Mouse (Mus musculus): ENCODE measurements around the gene Vmn2r96. TPM values are rescaled to one million over a fixed set of nuclear protein-coding genes. Genes with fewer than 3 reads are reported as not detected.

The Vmn2r96 gene
- not detected for polyA plus RNA-seq (2014; fragmentation: Illumina TruSeq; extraction: RNeasy Lipid Tissue Mini Kit (QIAGEN cat#74804))

DNA sequence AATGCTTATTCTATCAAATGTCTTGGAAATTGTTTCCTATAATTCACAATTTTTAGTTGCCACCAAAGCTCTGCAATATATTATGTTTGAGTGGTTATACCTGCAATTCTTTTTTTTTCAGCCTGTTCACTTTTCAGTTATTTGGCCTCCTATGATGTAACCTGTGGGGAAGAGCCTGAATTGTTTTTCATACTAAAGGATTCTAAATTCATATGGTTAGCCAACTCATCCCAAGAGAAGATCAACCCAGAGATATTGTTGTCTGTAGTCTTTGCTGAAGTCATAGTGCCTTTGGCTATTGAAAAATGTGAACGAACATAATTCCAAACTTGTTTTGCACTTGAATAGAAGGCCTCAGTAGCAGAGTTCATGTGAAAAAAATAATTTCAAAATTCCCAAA, at the start of gene Vmn2r96:
Gene Vmn2r96 (plus strand): TSS at position 301 of the 400 bp plus-strand sequence.

Other genes with a start within 250 kb of the Vmn2r96 start
- not detected for gene Vmn2r95, start 149.1 kb upstream of the Vmn2r96 start, polyA plus RNA-seq (2014; fragmentation: Illumina TruSeq; extraction: RNeasy Lipid Tissue Mini Kit (QIAGEN cat#74804))